Mouse (Mus musculus): ENCODE measurements around the gene Eif1ax. TPM values are rescaled to one million over a fixed set of nuclear protein-coding genes. Genes with fewer than 3 reads are reported as not detected.
A peak's percentile ranks its signal among the peaks of the same experiment; 100 is the strongest.
"Not testable (repeated sequence)": the region's sequence is repeated elsewhere in the genome, so short reads cannot be mapped to it uniquely, and the experiment has no call there.

The Eif1ax gene
- total RNA-seq (2015; ENCODE audit: low replicate concordance), result 11.7 and 22.0 TPM in 2 replicates
- total RNA-seq (2017; ENCODE audit: low replicate concordance), result 8.9 and 16.6 TPM in 2 replicates

GRCm38 (mm10) chrX:159371831-159372752 is at the start of gene Eif1ax:
TSS of gene Eif1ax (plus strand) at chrX:159372178.
- ATAC-seq (replicated peaks; ENCODE audit: low FRiP score, poor library complexity, severe bottlenecking), result peak; percentile 97

GRCm38 (mm10) chrX:159364506-159364905 is 7.5 kb upstream of the Eif1ax start:
- no peak for ATAC-seq (replicated peaks; ENCODE audit: low FRiP score, poor library complexity, severe bottlenecking)

DNA sequence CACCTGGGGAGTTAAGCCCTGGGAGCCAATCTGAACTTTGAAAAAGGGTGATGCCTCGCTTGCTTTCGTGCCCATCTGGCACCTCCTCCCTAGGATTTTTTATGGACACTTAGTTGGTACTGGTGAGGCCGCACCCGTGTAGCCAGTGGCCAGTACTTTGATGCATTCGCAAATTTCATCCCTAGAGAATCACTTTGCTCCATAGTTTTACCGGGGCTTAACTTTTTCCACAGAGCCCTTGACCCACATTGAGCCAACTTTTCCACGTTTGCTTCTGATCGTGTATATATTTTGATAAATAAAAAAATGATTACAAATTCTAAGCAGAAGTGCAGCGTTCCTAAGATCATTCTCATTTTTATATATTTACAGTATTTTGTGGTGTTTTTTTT is 771 bp downstream of the Eif1ax start:
- peak; percentile 33; the same call in 1 of the 2 replicates for ATAC-seq (replicated peaks; ENCODE audit: low FRiP score, poor library complexity, severe bottlenecking)

DNA sequence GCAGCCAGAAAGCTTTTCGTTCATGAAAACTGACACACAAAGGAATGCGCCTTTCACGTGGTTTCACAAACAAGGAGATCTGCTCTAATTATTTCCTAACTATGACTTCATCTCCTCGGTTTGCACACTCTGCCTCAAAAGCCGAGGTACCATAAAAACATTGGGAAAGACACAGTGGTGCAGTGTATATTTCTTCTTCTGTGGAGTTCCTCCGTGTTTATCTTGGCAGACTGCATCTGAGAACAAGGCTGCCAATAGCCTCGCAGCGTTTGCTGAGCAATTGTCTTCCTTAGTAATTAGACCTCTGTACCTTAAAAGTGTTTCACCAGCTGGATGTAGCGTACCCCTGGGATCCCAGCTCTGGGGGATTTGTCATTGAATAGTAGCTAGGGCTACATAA is 15.1 kb downstream of the Eif1ax start:
- no peak for ATAC-seq (replicated peaks; ENCODE audit: low FRiP score, poor library complexity, severe bottlenecking)

- ATAC-seq (replicated peaks; ENCODE audit: low FRiP score, poor library complexity, severe bottlenecking), result no peak
These were observed 17.0 kb downstream of the Eif1ax start for GRCm38 (mm10) chrX:159388953-159389352.

- no peak for ATAC-seq (replicated peaks; ENCODE audit: low FRiP score, poor library complexity, severe bottlenecking)
These were observed 18.5 kb downstream of the Eif1ax start for GRCm38 (mm10) chrX:159390347-159390962.

- no peak for ATAC-seq (replicated peaks; ENCODE audit: low FRiP score, poor library complexity, severe bottlenecking)
These were observed 19.3 kb downstream of the Eif1ax start for GRCm38 (mm10) chrX:159391239-159391638.

GRCm38 (mm10) chrX:159409253-159409652 is 37.3 kb downstream of the Eif1ax start:
- no peak for ATAC-seq (replicated peaks; ENCODE audit: low FRiP score, poor library complexity, severe bottlenecking)

- ATAC-seq (replicated peaks; ENCODE audit: low FRiP score, poor library complexity, severe bottlenecking), result no peak
These were observed 42.3 kb downstream of the Eif1ax start, which contains the start of gene Map7d2 for GRCm38 (mm10) chrX:159414130-159414828. TSS of gene Map7d2 (plus strand) at chrX:159414572.

DNA sequence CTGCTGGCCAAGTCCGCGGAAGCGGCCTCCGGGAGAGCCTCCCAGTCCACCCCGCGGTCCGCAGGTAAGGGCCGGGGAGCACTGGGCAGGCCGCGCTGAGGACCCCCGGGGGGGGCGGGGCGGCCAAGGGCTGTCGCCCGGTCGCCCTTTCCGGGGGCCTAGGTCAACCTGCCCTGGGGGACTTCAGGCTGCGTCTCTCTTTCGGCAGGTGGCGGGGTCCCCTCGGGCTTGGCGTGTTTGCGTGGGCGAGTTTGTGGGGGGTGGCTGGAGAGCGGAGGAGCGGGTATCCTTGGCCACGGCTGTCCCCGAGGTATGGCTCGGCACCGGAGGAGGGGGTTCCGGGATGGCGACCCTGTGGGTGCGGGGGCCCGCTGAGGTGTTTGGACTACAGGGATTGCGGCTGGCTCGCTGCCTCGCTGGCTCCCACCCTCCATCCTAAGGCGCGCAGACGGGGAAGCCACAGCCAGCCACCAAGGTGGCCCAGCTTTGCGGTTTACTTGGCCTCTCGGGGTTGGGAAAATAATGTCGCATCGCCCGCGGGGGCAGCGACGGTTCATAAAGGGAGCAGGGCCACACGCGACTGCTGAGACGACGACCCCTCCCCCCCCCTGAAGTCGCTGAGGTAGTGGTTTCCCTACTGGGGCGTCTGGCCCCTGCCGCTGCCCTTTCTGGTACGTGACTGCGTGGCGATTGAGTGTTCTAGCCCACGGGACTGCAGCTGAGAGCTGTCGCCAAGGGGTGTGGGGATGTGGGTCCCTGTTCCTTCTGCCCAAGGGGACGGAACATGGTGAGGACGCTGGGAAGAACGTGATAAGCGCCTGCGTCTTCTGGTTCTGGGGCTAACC is 43.1 kb downstream of the Eif1ax start:
- no peak for ATAC-seq (replicated peaks; ENCODE audit: low FRiP score, poor library complexity, severe bottlenecking)

DNA sequence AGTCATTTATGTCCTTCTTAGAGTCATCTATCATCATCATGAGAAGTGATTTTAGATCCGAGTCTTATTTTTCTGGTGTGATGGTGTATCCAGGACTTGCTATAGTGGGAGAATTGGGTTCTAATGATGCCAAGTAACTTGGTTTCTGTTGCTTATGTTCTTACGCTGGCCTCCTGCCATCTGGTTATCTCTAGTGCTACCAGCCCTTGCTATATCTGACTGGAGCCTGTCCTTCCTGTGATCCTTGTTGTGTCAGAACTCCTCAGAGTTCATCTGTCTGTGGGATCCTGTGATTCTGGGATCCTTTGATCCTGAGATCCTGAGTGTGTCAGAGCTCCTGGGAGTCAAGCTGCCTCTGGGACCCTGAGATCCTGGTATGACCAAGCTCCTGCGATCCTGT is 58.5 kb downstream of the Eif1ax start:
- ATAC-seq (replicated peaks; ENCODE audit: low FRiP score, poor library complexity, severe bottlenecking), result not testable (repeated sequence)

Other genes starting within 250 kb of the Eif1ax start
- gene Rps6ka3, start 161.9 kb upstream of the Eif1ax start, total RNA-seq (2015; ENCODE audit: low replicate concordance), result 24.5 and 35.6 TPM in 2 replicates
- 6.9 and 16.7 TPM in 2 replicates for gene Rps6ka3, start 161.9 kb upstream of the Eif1ax start, total RNA-seq (2017; ENCODE audit: low replicate concordance)
- gene Map7d2, start 42.4 kb downstream of the Eif1ax start, total RNA-seq (2015; ENCODE audit: low replicate concordance), result not detected in 2 replicates
- not detected in 2 replicates for gene Map7d2, start 42.4 kb downstream of the Eif1ax start, total RNA-seq (2017; ENCODE audit: low replicate concordance)
- 50.5 and 75.9 TPM in 2 replicates for gene Bclaf3, start 154.5 kb downstream of the Eif1ax start, total RNA-seq (2015; ENCODE audit: low replicate concordance)
- gene Bclaf3, start 154.5 kb downstream of the Eif1ax start, total RNA-seq (2017; ENCODE audit: low replicate concordance), result 52.9 and 83.8 TPM in 2 replicates

All from erythroid progenitor cell, adult 5-6 weeks (primary cell).